Mouse (Mus musculus) thymus, postnatal 0 days (tissue): Measurements from ENCODE around the gene Sik3. TPM values are rescaled to one million over a fixed set of nuclear protein-coding genes. Genes with fewer than 3 reads are reported as not detected.

ENCODE experiments used
- DNase-seq: peaks from one replicate; pipeline ENCODE4 v3.0.0-alpha.2; 2015; ENCODE audit warnings: low spot score
- polyA plus RNA-seq: library from polyadenylated mRNA; unstranded; fragments of >200 nt; fragmentation: Nextera tagmentation; extraction: Ambion mirVana; gene quantifications from 2 replicates; pipeline ENCODE4 v1.2.1, GENCODE M21; 2015

The Sik3 gene
- 6.3 and 9.4 TPM in 2 replicates for polyA plus RNA-seq

- DNase-seq: peak; percentile 95
Measured at GRCm38 (mm10) chr9:46012091-46013008, at the start of gene Sik3, which contains the start of gene Pafah1b2. Gene Sik3 (plus strand): TSS chr9:46012820. Gene Pafah1b2 (minus strand): TSS chr9:46012690.

- no peak for DNase-seq
Measured at GRCm38 (mm10) chr9:45963577-45963976, 49.0 kb upstream of the Sik3 start.

GRCm38 (mm10) chr9:45976884-45977283 is 35.7 kb upstream of the Sik3 start:
- peak; percentile 34 for DNase-seq

GRCm38 (mm10) chr9:45979778-45980177 is 32.8 kb upstream of the Sik3 start:
- DNase-seq: no peak

- no peak for DNase-seq
Measured at GRCm38 (mm10) chr9:45980611-45981010, 32.0 kb upstream of the Sik3 start.

GRCm38 (mm10) chr9:45981331-45981730 is 31.3 kb upstream of the Sik3 start:
- DNase-seq: peak; percentile 22

GRCm38 (mm10) chr9:45983676-45984408 is 28.8 kb upstream of the Sik3 start:
- no peak for DNase-seq

- DNase-seq: peak; percentile 91
Measured at GRCm38 (mm10) chr9:45984409-45985228, 28.0 kb upstream of the Sik3 start.

GRCm38 (mm10) chr9:45985229-45985567 is 27.4 kb upstream of the Sik3 start:
- peak; percentile 4 for DNase-seq

GRCm38 (mm10) chr9:45999009-45999408 is 13.6 kb upstream of the Sik3 start:
- no peak for DNase-seq

- peak; percentile 72 for DNase-seq
Measured at GRCm38 (mm10) chr9:46003729-46004128, 8.9 kb upstream of the Sik3 start.

GRCm38 (mm10) chr9:46004529-46004928 is 8.1 kb upstream of the Sik3 start:
- no peak for DNase-seq

GRCm38 (mm10) chr9:46006224-46006623 is 6.4 kb upstream of the Sik3 start:
- no peak for DNase-seq

- no peak for DNase-seq
Measured at GRCm38 (mm10) chr9:46008931-46009668, 3.5 kb upstream of the Sik3 start.

- DNase-seq: no peak
Measured at GRCm38 (mm10) chr9:46009669-46009983, 3.0 kb upstream of the Sik3 start.

GRCm38 (mm10) chr9:46011094-46011970 is 1.3 kb upstream of the Sik3 start:
- no peak for DNase-seq

GRCm38 (mm10) chr9:46013009-46013586 is 478 bp downstream of the Sik3 start:
- peak; percentile 32 for DNase-seq

- no peak for DNase-seq
Measured at GRCm38 (mm10) chr9:46013616-46014015, 996 bp downstream of the Sik3 start.

- peak; percentile 55 for DNase-seq
Measured at GRCm38 (mm10) chr9:46014251-46014681, 1.6 kb downstream of the Sik3 start.
